Comparison of ENCODE assay signal across 8 mouse cellular contexts in genomic region chr6:38534640-38535365, GRCm38 (mm10). TPM values are rescaled to one million over a fixed set of nuclear protein-coding genes. Genes with fewer than 3 reads are reported as not detected.
DNase-seq lines count a peak whose midpoint lies in the region; ATAC-seq lines count a peak whose summit lies in the region.

No protein-coding gene starts in this region.

- no peaks in the 10 kb centered on the region for H3K9me3 ChIP-seq in hindbrain, embryonic 14.5 days (ENCODE audit: control insufficient read depth, low read length)

- H3K9ac ChIP-seq in hindbrain, embryonic 14.5 days = peak overlapping the region; percentile 81

- peaks cover 10% of the 10 kb centered on the region; the same call in 1 of the 2 replicates for H3K36me3 ChIP-seq in hindbrain, embryonic 14.5 days (replicated peaks; ENCODE audit: control insufficient read depth, insufficient read depth)

- DNase-seq in T-cell, adult 2 months (ENCODE audit: low spot score) = peak; percentile 97
- DNase-seq in cerebellum, postnatal 25 days = peak; percentile 100
- peak; percentile 93 to 98 for DNase-seq in frontal cortex, postnatal 25 days (ENCODE audit: low spot score in 2 of 2)
- DNase-seq in hindbrain, embryonic 14.5 days (ENCODE audit: low spot score) = peak; percentile 98
- DNase-seq in layer of hippocampus, postnatal 36 days = peak; percentile 96 to 98
- DNase-seq in lung, postnatal 25 days (ENCODE audit: low spot score) = peak; percentile 97
- peak; percentile 92 for DNase-seq in retina, adult 2 months (ENCODE audit: low read depth, low spot score)
- DNase-seq in thymus, postnatal 25 days = peak; percentile 99

- WGBS in hindbrain, embryonic 14.5 days = under 1% methylated on average over 53 of the region's 53 CpGs

- ATAC-seq in hindbrain, embryonic 14.5 days (ENCODE audit: low FRiP score) = peak; percentile 69

- peak overlapping the region; percentile 72 for H3K4me2 ChIP-seq in hindbrain, embryonic 14.5 days (replicated peaks)

- peaks cover 10% of the 10 kb centered on the region; the same call in 1 of the 2 replicates for H3K4me1 ChIP-seq in hindbrain, embryonic 14.5 days (replicated peaks; ENCODE audit: control insufficient read depth, insufficient read depth, low read length)

- no peaks in the 10 kb centered on the region for H3K27me3 ChIP-seq in hindbrain, embryonic 14.5 days (ENCODE audit: control insufficient read depth, insufficient read depth, low read length)

- H3K4me3 ChIP-seq in hindbrain, embryonic 14.5 days (replicated peaks; ENCODE audit: low read length) = peak overlapping the region; percentile 77

- H3K27ac ChIP-seq in hindbrain, embryonic 14.5 days = peak overlapping the region; percentile 93

RNA-seq across cellular contexts. Expression of gene Fmc1, which starts 1.5 kb away (rescaled TPM):
- 195 and 213 TPM in 2 replicates for polyA plus RNA-seq in hindbrain, embryonic 14.5 days (2014; fragmentation: Nextera tagmentation; extraction: Ambion mirVana)
- 10 to 100 TPM; 51.5 to 59.2 TPM for total RNA-seq in layer of hippocampus, postnatal 36 days (2021)

RNA-seq across cellular contexts. Expression of gene Luc7l2, which starts 16.3 kb away (rescaled TPM):
- polyA plus RNA-seq in hindbrain, embryonic 14.5 days (2014; fragmentation: Nextera tagmentation; extraction: Ambion mirVana) = 34.1 and 49.3 TPM in 2 replicates
- 100 to 1,000 TPM; 177 to 202 TPM for total RNA-seq in layer of hippocampus, postnatal 36 days (2021)

Comparison
In these comparisons a context has a peak if more than half of its experiments do, and no peak if none do; other contexts are left out.
1. Peak in every context shown above with its lines: DNase-seq, ATAC-seq, H3K4me3 ChIP-seq and H3K27ac ChIP-seq.